Mouse (Mus musculus): ENCODE results near the gene Tuba1b.

GRCm38 (mm10) chr15:98956000-98956399, 21.6 kb upstream of the Tuba1b start:
- TF ChIP-seq ZNF384 (IDR thresholded peaks at IDR 0.05; ENCODE audit: low read depth, low read length) (peak; percentile 39; the same call in 1 of the 2 replicates), IRF4 (IDR thresholded peaks at IDR 0.05; ENCODE audit: low read depth, low read length) (no peak), POLR2A (IDR thresholded peaks at IDR 0.05; ENCODE audit: low read depth, low read length) (no peak), CTCF (conservative IDR thresholded peaks at IDR 0.05 in 1 of 2, IDR thresholded peaks at IDR 0.05 in 1 of 2; ENCODE audit: low read depth in 2 of 2, low read length in 2 of 2) (no peak), USF2 (conservative IDR thresholded peaks at IDR 0.05; ENCODE audit: low read depth, low read length) (no peak), MAFK (IDR thresholded peaks at IDR 0.05; ENCODE audit: insufficient replicate concordance, low read length) (no peak), EP300 (IDR thresholded peaks at IDR 0.05; ENCODE audit: low read length) (no peak)

Measured in CH12.LX (cell line).